Mouse (Mus musculus) stomach, postnatal 0 days (tissue): Measurements from ENCODE around the gene Atp10a.

ENCODE experiments used
- CTCF ChIP-seq: IDR thresholded peaks from 2 replicates; pipeline ENCODE4 v1.5.1; 2016; ENCODE audit warnings: antibody characterized with exemption, low read depth, mild to moderate bottlenecking, moderate library complexity
- EP300 ChIP-seq: optimal IDR thresholded peaks from 2 replicates; pipeline ENCODE3; 2016; ENCODE audit warnings: antibody characterized with exemption

- TF ChIP-seq CTCF (peak; percentile 57), EP300 (no peak)
Observed at GRCm38 (mm10) chr7:58870661-58871060, 214.7 kb downstream of the Atp10a start.
